Mouse (Mus musculus) midbrain, embryonic 13.5 days (tissue): ENCODE results near the gene Gm28308. TPM values are rescaled to one million over a fixed set of nuclear protein-coding genes. Genes with fewer than 3 reads are reported as not detected.

Source experiments
- ATAC-seq: fragments of 200-750 bp; cut with Nextera tagmentation; 2 replicates; pipeline ENCODE4 v1.8.0; 2017; ENCODE audit warnings: mild to moderate bottlenecking, moderate TSS enrichment, moderate library complexity
- H3K27ac ChIP-seq: fragments of 300-500 bp; sonication (generic); 2 replicates; pipeline ENCODE4 v1.5.1; 2015; ENCODE audit warnings: inconsistent platforms, mild to moderate bottlenecking, moderate library complexity
- H3K27me3 ChIP-seq: fragments of 300-500 bp; sonication (generic); 2 replicates; pipeline ENCODE4 v1.6.1; 2015; ENCODE audit warnings: mild to moderate bottlenecking, inconsistent platforms
- H3K36me3 ChIP-seq: fragments of 300-500 bp; sonication (generic); 2 replicates; pipeline ENCODE4 v1.6.1; 2015; ENCODE audit warnings: mild to moderate bottlenecking, inconsistent platforms
- H3K4me1 ChIP-seq: fragments of 300-500 bp; sonication (generic); replicated peaks from 2 replicates; pipeline ENCODE4 v1.6.1; 2015; ENCODE audit warnings: inconsistent platforms
- H3K4me2 ChIP-seq: fragments of 300-500 bp; sonication (generic); replicated peaks from 2 replicates; pipeline ENCODE4 v1.6.1; 2015; ENCODE audit warnings: moderate library complexity, mild to moderate bottlenecking, inconsistent platforms
- H3K4me3 ChIP-seq: fragments of 300-500 bp; sonication (generic); replicated peaks from 2 replicates; pipeline ENCODE4 v1.5.1; 2015; ENCODE audit warnings: mild to moderate bottlenecking, inconsistent platforms
- H3K9ac ChIP-seq: fragments of 300-500 bp; sonication (generic); replicated peaks from 2 replicates; pipeline ENCODE4 v1.6.1; 2015; ENCODE audit warnings: mild to moderate bottlenecking, inconsistent platforms
- H3K9me3 ChIP-seq: fragments of 300-500 bp; sonication (generic); 2 replicates; pipeline ENCODE4 v1.6.1; 2016; ENCODE audit warnings: mild to moderate bottlenecking, inconsistent platforms
- WGBS: fragments of 180-500 bp; shearing (Covaris S2); methylation state at CpG from one replicate; pipeline ENCODE4 v1.1.7; 2015; 5-methylcytosine and 5-hydroxymethylcytosine counted together
- polyA plus RNA-seq: library from polyadenylated mRNA; unstranded; fragments of >200 nt; fragmentation: Nextera tagmentation; extraction: Ambion mirVana; gene quantifications from 2 replicates; pipeline ENCODE4 v1.2.1, GENCODE M21; 2015

Gene Gm28308
- polyA plus RNA-seq, 1 experiment from 2014 or later = not detected

DNA sequence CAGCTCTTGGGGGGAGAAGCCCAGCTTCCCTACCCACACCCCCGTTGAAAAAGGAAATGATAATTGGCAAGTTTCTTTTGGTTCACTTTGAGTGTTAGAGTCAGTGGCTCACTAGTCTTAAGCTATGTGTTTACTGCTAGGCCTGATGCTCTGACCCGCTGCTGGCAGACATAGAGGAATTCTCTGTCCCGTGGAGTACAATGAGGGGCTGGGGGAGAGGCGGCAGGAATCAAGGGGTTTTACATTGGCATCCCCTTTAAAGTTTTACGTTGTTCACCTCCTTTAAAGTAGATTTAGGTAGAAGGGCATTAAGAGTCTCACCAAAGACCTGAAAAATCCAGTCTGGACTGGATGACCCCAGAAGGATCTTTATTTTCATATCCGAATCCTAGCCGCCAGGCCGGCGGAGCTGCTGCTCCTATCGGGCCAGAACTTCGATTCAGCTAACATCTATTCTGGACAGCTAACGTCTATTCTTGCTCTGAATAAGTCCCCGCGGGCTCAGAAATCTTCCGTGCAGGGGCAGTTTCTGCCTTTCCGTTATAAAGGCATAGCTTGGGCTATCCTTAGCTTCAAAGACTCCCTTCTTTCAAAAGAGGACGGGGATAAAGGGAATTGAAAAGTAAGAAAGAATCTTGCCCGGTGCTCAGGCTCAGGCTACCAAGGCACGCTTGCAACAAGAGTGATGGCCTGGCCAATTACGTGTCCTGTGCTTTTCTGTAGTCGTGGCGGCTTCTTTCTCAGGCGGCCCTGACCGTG is 39.1 kb upstream of the Gm28308 start:
- Histone ChIP-seq H3K4me1 (peaks cover 3% of the 10 kb centered on the region; the same call in 1 of the 2 replicates), H3K9me3 (no peaks in the 10 kb centered on the region), H3K36me3 (no peaks in the 10 kb centered on the region), H3K4me3 (no peak overlapping the region), H3K27ac (no peak overlapping the region), H3K27me3 (peaks cover 98% of the 10 kb centered on the region), H3K4me2 (no peak overlapping the region), H3K9ac (no peak overlapping the region)
- no peak for ATAC-seq
- WGBS = 2% methylated on average over 24 of the region's 24 CpGs

DNA sequence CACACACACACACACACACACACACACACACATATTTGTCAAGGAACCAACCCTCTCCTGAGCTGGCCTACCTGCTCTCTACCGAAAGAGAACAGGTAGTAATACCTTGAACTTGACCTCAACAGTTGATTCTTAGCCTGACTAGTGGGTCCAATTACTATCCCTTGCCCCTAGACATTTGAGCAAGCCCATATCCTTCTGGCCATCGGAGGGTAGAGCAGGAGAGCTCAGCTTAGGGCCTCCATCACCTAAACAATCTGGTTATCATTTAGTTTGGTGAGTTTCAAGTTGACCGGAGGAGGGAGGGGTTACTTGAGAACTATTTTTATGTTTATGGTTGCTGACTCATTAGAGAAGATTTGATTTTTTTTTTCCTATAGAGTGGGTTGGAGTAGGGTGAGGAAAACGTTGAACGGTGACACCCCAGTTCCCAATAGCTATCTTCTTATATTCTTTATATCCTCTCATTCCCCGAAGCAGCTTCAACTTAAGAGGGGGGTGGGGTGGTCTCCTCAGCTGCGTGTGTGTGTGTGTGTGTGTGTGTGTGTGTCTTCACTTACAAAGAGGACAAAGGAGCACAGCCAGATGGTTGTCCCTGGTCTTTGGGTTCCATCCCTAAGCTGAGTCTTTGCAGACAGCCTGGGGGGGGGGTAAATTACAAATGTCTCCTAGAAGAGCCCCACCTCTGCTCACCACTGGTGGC is 38.2 kb upstream of the Gm28308 start:
- no peak overlapping the region for H3K9ac ChIP-seq
- H3K27ac ChIP-seq = no peak overlapping the region
- no peak overlapping the region for H3K4me3 ChIP-seq
- H3K9me3 ChIP-seq = no peaks in the 10 kb centered on the region
- H3K36me3 ChIP-seq = no peaks in the 10 kb centered on the region
- WGBS = 8% methylated on average over 7 of the region's 7 CpGs
- peaks cover 99% of the 10 kb centered on the region for H3K27me3 ChIP-seq
- no peak for ATAC-seq
- H3K4me1 ChIP-seq = peaks cover 3% of the 10 kb centered on the region; the same call in 1 of the 2 replicates
- H3K4me2 ChIP-seq = no peak overlapping the region

DNA sequence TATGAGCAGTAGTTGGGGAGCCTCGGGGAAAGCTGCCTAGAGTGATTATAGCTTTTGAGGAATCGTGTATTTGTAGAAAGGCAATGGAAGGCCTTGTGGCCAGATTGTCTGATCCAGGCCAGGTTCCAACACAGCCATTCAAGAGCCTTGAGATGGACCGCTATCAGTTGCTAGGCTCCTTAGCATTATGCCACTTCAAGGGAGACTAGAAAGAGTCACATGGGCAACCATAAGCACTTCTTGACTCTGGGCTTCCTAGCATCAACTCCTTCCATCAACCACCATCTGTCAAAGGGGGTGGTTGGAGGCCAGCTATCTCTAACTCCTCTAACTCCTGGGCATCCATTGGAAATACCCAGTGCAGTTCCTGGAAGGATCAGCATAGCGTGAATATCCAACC is 36.7 kb upstream of the Gm28308 start:
- Histone ChIP-seq H3K27ac (no peak overlapping the region), H3K4me3 (no peak overlapping the region), H3K36me3 (no peaks in the 10 kb centered on the region), H3K4me1 (peaks cover 3% of the 10 kb centered on the region; the same call in 1 of the 2 replicates), H3K27me3 (peaks cover 99% of the 10 kb centered on the region), H3K9me3 (no peaks in the 10 kb centered on the region), H3K9ac (no peak overlapping the region), H3K4me2 (no peak overlapping the region)
- 1% methylated on average over 4 of the region's 4 CpGs for WGBS
- ATAC-seq = no peak

DNA sequence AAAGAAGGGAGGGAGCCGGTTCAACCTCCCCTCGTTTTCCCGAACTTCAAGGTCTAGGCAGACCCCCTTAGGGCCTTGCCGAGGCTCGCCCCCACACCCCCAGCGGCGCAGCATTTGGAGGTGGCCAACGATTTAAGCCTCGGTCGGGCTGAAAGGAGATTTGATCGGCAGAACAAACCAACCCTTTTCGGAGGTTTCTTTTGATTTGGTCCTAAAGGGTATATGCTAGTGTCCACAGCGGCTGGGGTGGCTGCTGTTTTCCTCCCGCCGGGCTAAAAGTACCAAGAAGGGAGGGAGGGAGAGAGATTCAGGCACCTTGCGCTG is 36.2 kb upstream of the Gm28308 start:
- Histone ChIP-seq H3K27ac (no peak overlapping the region), H3K36me3 (no peaks in the 10 kb centered on the region), H3K27me3 (peaks cover 100% of the 10 kb centered on the region), H3K4me1 (peaks cover 3% of the 10 kb centered on the region; the same call in 1 of the 2 replicates), H3K9me3 (no peaks in the 10 kb centered on the region), H3K4me3 (no peak overlapping the region), H3K9ac (no peak overlapping the region), H3K4me2 (no peak overlapping the region)
- WGBS = 0% methylated on average over 16 of the region's 16 CpGs
- no peak for ATAC-seq

DNA sequence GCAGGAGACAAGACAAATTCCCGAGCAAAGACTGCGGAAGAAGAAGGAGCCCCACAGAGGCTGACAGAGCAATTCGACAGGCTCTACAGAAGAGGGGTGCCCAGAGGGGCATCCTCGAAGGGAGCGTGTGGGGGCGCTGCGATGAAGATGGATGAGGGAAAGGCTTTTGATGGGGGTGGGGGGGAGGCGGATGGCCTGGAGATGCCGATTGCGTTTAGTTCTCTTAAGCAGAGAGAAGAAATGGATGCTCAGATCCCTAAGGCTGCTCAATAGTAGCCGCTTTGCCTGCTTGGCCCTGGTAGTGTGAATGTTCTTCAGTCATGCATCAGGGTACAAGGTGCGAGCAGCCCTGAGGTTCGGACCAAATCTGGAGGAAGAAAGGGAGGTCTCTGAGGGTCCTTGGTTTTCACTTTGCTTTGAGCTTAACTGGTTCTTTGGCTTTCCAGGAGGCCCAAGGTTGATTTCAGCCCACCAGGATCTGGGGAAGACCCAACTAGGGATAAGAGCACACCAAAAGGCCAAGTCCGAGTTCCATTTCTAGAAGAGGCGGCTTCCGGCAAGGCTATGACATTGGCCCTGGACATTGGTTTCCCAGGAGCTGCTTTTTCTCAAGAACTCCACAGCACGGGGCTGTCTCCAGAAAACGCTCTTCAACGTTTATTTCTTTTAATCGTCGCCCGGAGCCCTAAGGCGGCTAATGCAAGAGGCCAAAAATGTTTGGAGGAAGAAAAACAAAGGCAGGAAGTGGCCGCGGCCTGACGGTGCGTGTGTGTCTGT is 35.7 kb upstream of the Gm28308 start:
- no peaks in the 10 kb centered on the region for H3K9me3 ChIP-seq
- peaks cover 100% of the 10 kb centered on the region for H3K27me3 ChIP-seq
- peaks cover 3% of the 10 kb centered on the region; the same call in 1 of the 2 replicates for H3K4me1 ChIP-seq
- WGBS = 2% methylated on average over 27 of the region's 27 CpGs
- H3K9ac ChIP-seq = no peak overlapping the region
- ATAC-seq = no peak
- no peak overlapping the region for H3K4me3 ChIP-seq
- H3K36me3 ChIP-seq = no peaks in the 10 kb centered on the region
- no peak overlapping the region for H3K4me2 ChIP-seq
- no peak overlapping the region for H3K27ac ChIP-seq

DNA sequence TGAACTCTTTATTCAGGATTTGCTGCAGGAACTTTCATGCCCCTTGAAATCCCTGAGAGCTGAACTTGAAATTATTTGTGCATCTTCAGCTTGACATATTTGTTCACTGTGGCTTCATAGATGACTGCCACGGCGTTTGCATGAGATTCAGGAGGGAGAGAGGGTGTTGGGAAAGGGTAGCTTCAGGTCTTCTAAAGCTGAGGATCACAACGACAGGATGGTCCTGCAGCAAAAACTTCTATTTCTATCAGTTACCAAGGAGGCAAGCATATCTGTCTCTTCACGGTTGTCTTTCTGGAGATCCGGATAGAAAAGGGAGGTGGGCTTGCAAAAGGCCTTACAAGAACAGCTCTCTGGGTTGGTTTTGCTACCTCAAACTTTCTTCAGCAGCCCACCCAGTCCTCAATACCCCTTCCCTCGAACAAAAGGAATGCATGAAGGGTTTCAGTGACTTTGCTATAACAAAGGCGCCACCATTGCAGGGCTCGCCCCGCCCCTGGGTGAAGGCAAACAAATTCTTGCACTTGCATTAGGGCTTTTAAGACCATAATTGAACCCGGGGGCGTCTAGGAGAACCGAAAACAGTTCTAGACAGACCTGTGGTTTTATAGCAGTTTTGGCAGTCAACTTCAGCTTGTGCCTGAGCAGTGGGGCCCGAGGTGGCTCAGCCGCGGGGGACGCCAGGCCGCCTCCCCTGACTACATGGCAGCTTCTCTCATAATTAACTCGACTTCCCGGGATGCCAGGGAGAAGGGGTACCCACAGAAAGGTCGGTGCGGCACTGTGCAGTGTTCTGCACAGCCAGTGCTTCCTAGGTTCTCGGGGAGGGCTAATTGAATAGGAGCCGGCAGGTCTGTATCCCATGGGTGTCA is 34.9 kb upstream of the Gm28308 start:
- H3K27ac ChIP-seq = no peak overlapping the region
- H3K4me2 ChIP-seq = no peak overlapping the region
- H3K4me1 ChIP-seq = no peaks in the 10 kb centered on the region; the same call in 1 of the 2 replicates
- H3K4me3 ChIP-seq = no peak overlapping the region
- peaks cover 100% of the 10 kb centered on the region for H3K27me3 ChIP-seq
- no peaks in the 10 kb centered on the region for H3K36me3 ChIP-seq
- H3K9ac ChIP-seq = no peak overlapping the region
- no peak for ATAC-seq
- whole genome bisulfite sequencing = under 1% methylated on average over 23 of the region's 23 CpGs
- no peaks in the 10 kb centered on the region for H3K9me3 ChIP-seq

DNA sequence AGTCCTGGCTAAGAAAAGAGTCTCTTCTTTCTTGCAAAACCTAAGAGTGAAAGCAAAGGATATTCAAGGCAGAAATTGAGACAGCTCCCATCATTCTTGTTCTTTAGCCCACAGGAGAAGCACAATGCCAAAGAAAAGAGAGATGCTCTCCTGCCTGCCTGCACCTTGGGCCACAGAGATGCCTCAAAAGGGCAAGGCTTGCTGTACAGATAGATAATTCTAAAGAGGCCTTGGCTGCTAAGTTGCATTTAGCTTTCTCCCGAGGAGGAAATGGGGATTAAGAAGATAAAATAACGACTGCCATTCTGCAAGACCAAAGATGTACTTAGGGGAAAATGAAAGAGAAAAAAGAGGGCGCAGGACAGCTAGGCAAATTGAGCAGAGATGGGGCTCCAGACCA is 33.8 kb upstream of the Gm28308 start:
- Histone ChIP-seq H3K9me3 (no peaks in the 10 kb centered on the region), H3K4me1 (no peaks in the 10 kb centered on the region; the same call in 1 of the 2 replicates), H3K4me2 (no peak overlapping the region), H3K36me3 (no peaks in the 10 kb centered on the region), H3K4me3 (no peak overlapping the region), H3K9ac (no peak overlapping the region), H3K27ac (no peak overlapping the region), H3K27me3 (peaks cover 100% of the 10 kb centered on the region)
- no peak for ATAC-seq
- WGBS = 5% methylated on average over 3 of the region's 3 CpGs

DNA sequence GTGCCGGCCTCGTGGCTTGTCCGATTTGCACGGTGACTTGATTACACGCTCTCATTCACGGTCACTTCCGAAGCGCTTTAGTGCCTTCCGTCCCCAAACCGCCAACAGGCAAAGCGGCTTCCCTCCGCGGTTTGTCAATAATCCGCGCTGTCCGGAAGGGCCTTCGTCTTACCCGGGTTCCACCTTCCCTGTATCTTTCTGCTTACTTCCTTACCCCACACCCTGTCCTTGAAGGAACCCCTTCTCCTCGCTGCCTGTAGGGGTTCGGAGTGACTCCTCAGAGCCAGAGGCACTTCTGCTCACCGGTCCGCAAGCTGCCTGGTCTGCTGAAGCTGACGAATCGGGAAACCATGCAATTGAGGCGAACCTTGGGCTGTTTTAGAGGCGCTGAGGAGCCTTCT is 33.3 kb upstream of the Gm28308 start:
- no peak overlapping the region for H3K4me3 ChIP-seq
- 1% methylated on average over 26 of the region's 26 CpGs for WGBS
- H3K4me2 ChIP-seq = no peak overlapping the region
- H3K27ac ChIP-seq = no peak overlapping the region
- no peak overlapping the region for H3K9ac ChIP-seq
- H3K9me3 ChIP-seq = no peaks in the 10 kb centered on the region
- no peaks in the 10 kb centered on the region for H3K36me3 ChIP-seq
- H3K27me3 ChIP-seq = peaks cover 100% of the 10 kb centered on the region
- no peaks in the 10 kb centered on the region; the same call in 1 of the 2 replicates for H3K4me1 ChIP-seq
- ATAC-seq = no peak

DNA sequence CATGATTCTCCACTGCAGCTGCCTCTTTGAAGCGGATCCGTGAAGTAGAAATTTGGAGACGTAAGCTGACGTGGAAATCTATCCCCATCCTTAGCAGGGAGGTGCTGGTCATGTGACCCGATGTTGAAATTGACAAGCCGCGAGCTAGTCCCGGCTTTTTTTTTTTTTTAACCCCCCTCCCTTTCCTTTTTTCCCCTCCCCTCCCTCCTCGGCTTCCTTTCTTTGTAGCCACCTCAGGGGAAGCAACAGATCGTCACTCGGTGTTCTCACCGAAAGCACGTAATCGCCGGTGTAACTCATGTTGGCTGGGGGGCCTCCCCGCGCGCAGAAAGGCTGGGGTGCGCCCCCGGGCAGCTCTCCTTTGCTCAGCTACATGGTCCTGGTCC is 32.6 kb upstream of the Gm28308 start, which contains the start of gene Hoxa11:
TSS of gene Hoxa11 (minus strand) at position 54 of the 386 bp plus-strand sequence.
- Histone ChIP-seq H3K27ac (no peak within 1 kb of the TSS), H3K9me3 (no peaks in the 10 kb centered on the region), H3K9ac (no peak within 1 kb of the TSS), H3K36me3 (no peaks in the 10 kb centered on the region), H3K4me2 (no peak within 1 kb of the TSS), H3K4me1 (no peaks in the 10 kb centered on the region; the same call in 1 of the 2 replicates), H3K27me3 (peaks cover 100% of the 10 kb centered on the region), H3K4me3 (no peak within 1 kb of the TSS)
- no peak for ATAC-seq
- WGBS = under 1% methylated on average over 20 of the region's 20 CpGs

DNA sequence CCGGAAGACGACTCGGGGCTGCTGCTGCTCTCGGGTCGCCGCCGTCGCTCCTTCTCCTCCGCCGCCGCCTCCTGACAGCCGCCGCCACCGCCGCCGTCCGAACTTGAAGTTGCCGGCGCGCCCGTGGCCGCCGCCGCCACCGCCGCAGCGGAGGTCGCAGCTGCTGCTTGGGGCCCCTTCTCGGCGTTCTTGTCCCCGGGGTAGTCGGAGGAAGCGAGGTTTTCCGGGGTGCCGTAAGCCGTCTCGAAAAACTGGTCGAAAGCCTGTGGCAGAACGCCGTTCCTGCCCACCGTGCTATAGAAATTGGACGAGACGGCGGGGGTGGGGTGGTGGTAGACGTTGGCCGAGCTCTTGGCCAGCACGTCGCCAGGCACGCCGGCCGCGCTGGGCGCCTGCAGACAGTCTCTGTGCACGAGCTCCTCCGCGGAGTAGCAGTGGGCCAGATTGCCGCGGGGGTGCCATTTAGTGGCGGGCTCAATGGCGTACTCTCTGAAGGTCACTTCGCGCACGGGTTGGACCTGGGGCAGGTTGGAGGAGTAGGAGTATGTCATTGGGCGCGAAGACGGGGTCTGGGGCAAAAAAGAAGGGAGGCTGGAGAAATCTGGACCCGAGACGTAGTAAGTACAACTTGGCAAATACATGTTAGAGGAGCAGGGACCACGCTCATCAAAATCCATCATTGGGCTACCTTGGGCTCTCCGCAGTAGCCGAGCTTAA is 32.1 kb upstream of the Gm28308 start:
- under 1% methylated on average over 68 of the region's 71 CpGs for WGBS
- peaks cover 100% of the 10 kb centered on the region for H3K27me3 ChIP-seq
- peaks cover under 1% of the 10 kb centered on the region; the same call in 1 of the 2 replicates for H3K4me1 ChIP-seq
- no peak overlapping the region for H3K4me3 ChIP-seq
- no peak for ATAC-seq
- no peaks in the 10 kb centered on the region for H3K36me3 ChIP-seq
- H3K27ac ChIP-seq = no peak overlapping the region
- no peak overlapping the region for H3K4me2 ChIP-seq
- no peaks in the 10 kb centered on the region for H3K9me3 ChIP-seq
- H3K9ac ChIP-seq = no peak overlapping the region
